Mouse (Mus musculus): ENCODE results near the gene Brip1. TPM values are rescaled to one million over a fixed set of nuclear protein-coding genes. Genes with fewer than 3 reads are reported as not detected.

Gene Brip1
- polyA plus RNA-seq, 1 experiment from 2014 or later = 4.5 TPM

DNA sequence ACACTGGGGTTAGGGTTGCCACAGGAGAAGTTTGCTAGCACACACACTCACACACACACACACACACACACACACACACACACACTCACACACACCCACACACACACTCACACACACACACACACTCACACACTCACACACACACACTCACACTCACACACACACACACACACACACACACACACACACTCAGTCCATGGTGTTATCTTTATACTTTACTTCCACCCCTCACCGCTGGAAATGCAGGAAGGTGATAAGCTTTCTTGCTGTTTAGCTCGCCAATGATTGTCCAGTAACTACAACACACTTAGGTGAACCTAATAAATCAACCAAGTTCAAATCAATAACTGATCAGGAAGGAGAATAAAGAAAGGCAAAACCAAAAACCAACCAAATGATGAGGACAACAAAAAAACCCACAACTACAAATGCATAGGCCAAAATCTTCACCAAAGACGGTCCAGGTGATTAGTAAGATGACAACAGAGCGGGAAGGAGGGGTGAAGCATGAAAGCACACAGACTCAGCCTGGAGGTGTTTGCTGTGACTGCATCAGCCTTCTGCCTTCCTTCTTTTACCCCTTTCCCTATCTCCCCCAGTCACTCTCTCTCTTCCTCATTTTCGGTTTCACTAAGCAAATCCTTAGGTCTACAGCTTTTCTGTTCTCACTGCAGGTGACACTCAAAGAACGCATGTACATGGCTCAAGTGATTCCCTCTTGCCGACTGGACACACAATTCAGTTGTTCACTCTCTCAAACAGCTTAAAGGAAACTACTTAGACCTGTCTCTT lies 83.7 kb downstream of the Brip1 start:
- WGBS (ENCODE audit: insufficient replicate concordance) = 57% methylated on average over 7 of the region's 7 CpGs

GRCm38 (mm10) chr11:86115955-86116354 lies 85.0 kb downstream of the Brip1 start:
- no peaks in the 10 kb centered on the region for H3K4me1 ChIP-seq (ENCODE audit: insufficient read depth)
- no peaks in the 10 kb centered on the region for H3K9me3 ChIP-seq (ENCODE audit: low read length)
- H3K36me3 ChIP-seq (replicated peaks; ENCODE audit: insufficient read depth, low read length) = no peaks in the 10 kb centered on the region
- ATAC-seq (no peak), DNase-seq (no peak)
- no peak overlapping the region for H3K9ac ChIP-seq (replicated peaks)
- no peak overlapping the region for H3K4me3 ChIP-seq (ENCODE audit: low read depth, low read length)
- no peak overlapping the region for H3K4me2 ChIP-seq (ENCODE audit: low read depth, low read length)
- whole genome bisulfite sequencing (ENCODE audit: insufficient replicate concordance) = 79% methylated on average over 1 of the region's 1 CpGs
- TF ChIP-seq CTCF (IDR thresholded peaks at IDR 0.05; ENCODE audit: low read depth) (no peak), EP300 (IDR thresholded peaks at IDR 0.05; ENCODE audit: low read depth) (no peak)
- H3K27ac ChIP-seq (ENCODE audit: low read depth) = no peak overlapping the region
- no peaks in the 10 kb centered on the region for H3K27me3 ChIP-seq (ENCODE audit: insufficient read depth, low read length)

More for the DNA sequence above, 83.7 kb downstream of the Brip1 start:
- Histone ChIP-seq H3K27ac (ENCODE audit: low read depth) (no peak overlapping the region), H3K27me3 (ENCODE audit: insufficient read depth, low read length) (no peaks in the 10 kb centered on the region), H3K9me3 (ENCODE audit: low read length) (no peaks in the 10 kb centered on the region), H3K4me1 (ENCODE audit: insufficient read depth) (no peaks in the 10 kb centered on the region), H3K4me2 (ENCODE audit: low read depth, low read length) (no peak overlapping the region), H3K36me3 (replicated peaks; ENCODE audit: insufficient read depth, low read length) (no peaks in the 10 kb centered on the region), H3K4me3 (ENCODE audit: low read depth, low read length) (no peak overlapping the region), H3K9ac (replicated peaks) (no peak overlapping the region)
- DNase-seq (no peak), ATAC-seq (no peak)
- TF ChIP-seq EP300 (IDR thresholded peaks at IDR 0.05; ENCODE audit: low read depth) = no peak

- Histone ChIP-seq H3K4me2 (ENCODE audit: low read depth, low read length) (no peak overlapping the region), H3K27ac (ENCODE audit: low read depth) (no peak overlapping the region), H3K9me3 (ENCODE audit: low read length) (no peaks in the 10 kb centered on the region), H3K9ac (replicated peaks) (no peak overlapping the region), H3K4me3 (ENCODE audit: low read depth, low read length) (no peak overlapping the region), H3K27me3 (ENCODE audit: insufficient read depth, low read length) (no peaks in the 10 kb centered on the region), H3K36me3 (replicated peaks; ENCODE audit: insufficient read depth, low read length) (no peaks in the 10 kb centered on the region), H3K4me1 (ENCODE audit: insufficient read depth) (no peaks in the 10 kb centered on the region)
- ATAC-seq (no peak), DNase-seq (peak; percentile 26)
- 67% methylated on average over 4 of the region's 4 CpGs for WGBS (ENCODE audit: insufficient replicate concordance)
- no peak for TF ChIP-seq EP300 (IDR thresholded peaks at IDR 0.05; ENCODE audit: low read depth)
- no peak for TF ChIP-seq CTCF (IDR thresholded peaks at IDR 0.05; ENCODE audit: low read depth)
Observed at GRCm38 (mm10) chr11:86107276-86107675, 93.7 kb downstream of the Brip1 start.

DNA sequence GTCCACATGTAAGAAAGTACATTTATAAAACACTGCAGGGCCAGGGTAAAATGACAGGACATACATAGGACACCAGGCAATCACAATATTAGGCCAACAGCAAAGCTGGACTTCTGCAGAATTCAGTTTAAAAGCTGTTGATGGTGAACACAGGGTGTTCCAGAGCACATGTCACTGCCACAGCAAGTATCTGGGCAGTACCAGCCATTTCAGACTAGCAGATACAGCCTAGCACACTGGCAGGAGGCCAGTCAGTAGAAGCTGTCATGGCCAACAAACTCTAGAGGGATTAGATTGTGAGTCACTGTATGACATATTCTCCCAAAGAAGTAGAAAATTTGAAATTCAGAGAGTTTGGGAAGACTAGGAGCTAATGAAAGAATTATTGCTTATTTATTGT lies 94.4 kb downstream of the Brip1 start:
- no peak for DNase-seq
- no peak for TF ChIP-seq CTCF (IDR thresholded peaks at IDR 0.05; ENCODE audit: low read depth)
- TF ChIP-seq EP300 (IDR thresholded peaks at IDR 0.05; ENCODE audit: low read depth) = no peak
- H3K9ac ChIP-seq (replicated peaks) = no peak overlapping the region

GRCm38 (mm10) chr11:86101191-86101590 lies 99.8 kb downstream of the Brip1 start:
- 82% methylated on average over 6 of the region's 6 CpGs for WGBS (ENCODE audit: insufficient replicate concordance)
- Histone ChIP-seq H3K27ac (ENCODE audit: low read depth) (no peak overlapping the region), H3K9me3 (ENCODE audit: low read length) (no peaks in the 10 kb centered on the region), H3K9ac (replicated peaks) (no peak overlapping the region), H3K4me3 (ENCODE audit: low read depth, low read length) (no peak overlapping the region), H3K4me2 (ENCODE audit: low read depth, low read length) (no peak overlapping the region), H3K4me1 (ENCODE audit: insufficient read depth) (no peaks in the 10 kb centered on the region), H3K27me3 (ENCODE audit: insufficient read depth, low read length) (no peaks in the 10 kb centered on the region), H3K36me3 (replicated peaks; ENCODE audit: insufficient read depth, low read length) (no peaks in the 10 kb centered on the region)
- ATAC-seq (no peak), DNase-seq (no peak)
- TF ChIP-seq CTCF (IDR thresholded peaks at IDR 0.05; ENCODE audit: low read depth) = no peak
- TF ChIP-seq EP300 (IDR thresholded peaks at IDR 0.05; ENCODE audit: low read depth) = no peak

More for the DNA sequence above, 94.4 kb downstream of the Brip1 start:
- Histone ChIP-seq H3K4me1 (ENCODE audit: insufficient read depth) (no peaks in the 10 kb centered on the region), H3K9me3 (ENCODE audit: low read length) (no peaks in the 10 kb centered on the region), H3K27ac (ENCODE audit: low read depth) (no peak overlapping the region), H3K4me2 (ENCODE audit: low read depth, low read length) (no peak overlapping the region), H3K4me3 (ENCODE audit: low read depth, low read length) (no peak overlapping the region), H3K27me3 (ENCODE audit: insufficient read depth, low read length) (no peaks in the 10 kb centered on the region), H3K36me3 (replicated peaks; ENCODE audit: insufficient read depth, low read length) (no peaks in the 10 kb centered on the region)
- ATAC-seq = no peak

GRCm38 (mm10) chr11:86099341-86099740 lies 101.7 kb downstream of the Brip1 start:
- H3K4me2 ChIP-seq (ENCODE audit: low read depth, low read length) = no peak overlapping the region
- H3K4me1 ChIP-seq (ENCODE audit: insufficient read depth) = no peaks in the 10 kb centered on the region
- H3K9ac ChIP-seq (replicated peaks) = no peak overlapping the region
- H3K36me3 ChIP-seq (replicated peaks; ENCODE audit: insufficient read depth, low read length) = no peaks in the 10 kb centered on the region
- TF ChIP-seq CTCF (IDR thresholded peaks at IDR 0.05; ENCODE audit: low read depth) = no peak
- no peak for TF ChIP-seq EP300 (IDR thresholded peaks at IDR 0.05; ENCODE audit: low read depth)
- H3K4me3 ChIP-seq (ENCODE audit: low read depth, low read length) = no peak overlapping the region
- H3K27ac ChIP-seq (ENCODE audit: low read depth) = no peak overlapping the region
- WGBS (ENCODE audit: insufficient replicate concordance) = 56% methylated on average over 2 of the region's 2 CpGs
- DNase-seq = no peak
- H3K9me3 ChIP-seq (ENCODE audit: low read length) = no peaks in the 10 kb centered on the region
- H3K27me3 ChIP-seq (ENCODE audit: insufficient read depth, low read length) = no peaks in the 10 kb centered on the region
- no peak for ATAC-seq

All from liver, postnatal 0 days (tissue).